Mouse (Mus musculus) layer of hippocampus, postnatal 25 days (tissue): ENCODE measurements around the gene Zfp36l2. TPM values are rescaled to one million over a fixed set of nuclear protein-coding genes. Genes with fewer than 3 reads are reported as not detected.
A peak's percentile ranks its signal among the peaks of the same experiment; 100 is the strongest.
"Not testable (repeated sequence)": the region's sequence is repeated elsewhere in the genome, so short reads cannot be mapped to it uniquely, and the experiment has no call there.

Experiments used
- DNase-seq, 2 experiments: peaks; one replicate each; pipeline ENCODE4 v3.0.0; 2022; ENCODE audit warnings: mixed read lengths in 2 of 2, low spot score in 1 of 2; ENCODE audit errors: extremely low spot score in 1 of 2
- total RNA-seq, 2 experiments: library from RNA; stranded (reverse); gene quantifications; 2 replicates each; pipeline ENCODE4 v1.2.3; 2021

Zfp36l2 gene
- total RNA-seq, 2 experiments from 2014 or later: 26.6 to 28.7 TPM

DNA sequence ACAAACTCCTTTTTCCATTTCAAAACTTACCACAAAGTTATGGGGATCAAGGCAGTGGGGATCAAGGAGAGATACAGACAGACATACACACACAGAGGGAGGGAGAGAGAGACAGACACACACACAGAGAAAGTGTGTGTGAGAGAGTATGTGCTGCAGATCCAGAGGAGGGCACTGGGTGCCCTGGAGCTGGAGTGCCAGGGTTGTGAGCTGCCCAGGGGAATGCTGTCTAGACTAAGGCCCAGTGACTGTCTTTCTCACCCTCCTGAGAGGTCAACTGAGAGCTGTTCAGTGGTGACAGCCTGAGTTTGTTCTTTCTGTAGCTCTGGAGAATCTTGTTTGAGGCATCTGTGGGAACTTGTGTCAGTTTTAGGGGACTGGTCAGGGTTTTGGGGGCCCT is 8.6 kb upstream of the Zfp36l2 start:
- DNase-seq: no peak

GRCm38 (mm10) chr17:84195835-84196234 is 8.1 kb upstream of the Zfp36l2 start:
- DNase-seq: no peak

GRCm38 (mm10) chr17:84195003-84195395 is 7.3 kb upstream of the Zfp36l2 start:
- DNase-seq: no peak

DNA sequence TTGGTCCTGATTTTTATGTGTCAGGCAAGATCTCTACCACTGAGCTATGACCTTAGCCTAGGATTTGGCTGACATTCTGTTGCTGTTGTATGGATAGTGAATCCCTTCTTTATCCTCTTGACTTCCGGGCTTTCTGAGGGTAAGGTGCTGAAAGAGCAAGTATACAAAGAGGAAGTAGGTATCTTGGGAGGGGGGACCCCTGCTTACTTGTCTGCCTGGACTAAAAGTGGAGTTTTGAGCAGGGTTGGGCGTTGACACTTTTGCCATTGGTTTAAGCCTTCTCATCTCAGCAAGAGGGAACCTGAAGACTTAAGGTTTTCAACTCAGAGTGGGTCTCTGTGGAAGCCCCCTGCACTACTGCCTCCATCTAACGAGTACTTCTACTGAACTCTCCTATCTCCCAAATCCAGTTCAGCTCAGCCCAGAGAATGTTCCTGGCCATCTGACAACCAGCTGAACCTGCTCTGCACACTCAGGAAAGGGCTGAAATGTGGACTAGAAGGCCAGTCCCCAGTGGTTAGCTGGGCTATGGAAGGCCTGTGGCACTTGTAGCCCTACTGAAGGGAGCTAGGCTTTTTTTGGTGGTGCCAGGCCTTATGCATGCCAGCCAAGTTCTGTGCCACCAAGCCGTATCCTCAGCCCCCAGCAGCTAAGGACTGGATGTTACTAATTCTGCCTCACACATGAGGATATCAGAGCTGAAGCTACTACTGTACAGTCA is 6.7 kb upstream of the Zfp36l2 start:
- DNase-seq: no peak

GRCm38 (mm10) chr17:84193411-84193810 is 5.7 kb upstream of the Zfp36l2 start:
- DNase-seq: no peak

- no peak for DNase-seq
Observed at GRCm38 (mm10) chr17:84191946-84192345, 4.2 kb upstream of the Zfp36l2 start.

DNA sequence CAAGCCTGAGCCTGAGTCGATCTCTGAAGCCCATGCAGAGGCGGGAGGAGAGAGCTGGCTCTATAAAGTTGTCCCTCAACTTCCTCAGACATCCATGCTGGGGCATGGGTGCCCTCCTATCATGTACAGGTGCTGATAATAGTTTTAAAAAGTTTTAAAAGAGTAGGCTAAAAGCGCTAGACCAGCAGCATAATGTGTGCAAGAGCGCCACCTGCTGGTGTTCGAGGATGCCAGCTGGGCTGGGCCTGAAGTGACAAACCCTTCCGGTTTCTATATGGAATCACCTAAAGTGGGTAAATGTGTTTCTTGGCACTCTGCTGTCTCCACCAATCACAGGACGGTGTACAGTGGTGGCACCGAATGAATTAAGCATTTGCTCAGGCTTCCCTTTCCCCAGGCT is 3.1 kb upstream of the Zfp36l2 start:
- DNase-seq: peak; percentile 68 to 97

DNA sequence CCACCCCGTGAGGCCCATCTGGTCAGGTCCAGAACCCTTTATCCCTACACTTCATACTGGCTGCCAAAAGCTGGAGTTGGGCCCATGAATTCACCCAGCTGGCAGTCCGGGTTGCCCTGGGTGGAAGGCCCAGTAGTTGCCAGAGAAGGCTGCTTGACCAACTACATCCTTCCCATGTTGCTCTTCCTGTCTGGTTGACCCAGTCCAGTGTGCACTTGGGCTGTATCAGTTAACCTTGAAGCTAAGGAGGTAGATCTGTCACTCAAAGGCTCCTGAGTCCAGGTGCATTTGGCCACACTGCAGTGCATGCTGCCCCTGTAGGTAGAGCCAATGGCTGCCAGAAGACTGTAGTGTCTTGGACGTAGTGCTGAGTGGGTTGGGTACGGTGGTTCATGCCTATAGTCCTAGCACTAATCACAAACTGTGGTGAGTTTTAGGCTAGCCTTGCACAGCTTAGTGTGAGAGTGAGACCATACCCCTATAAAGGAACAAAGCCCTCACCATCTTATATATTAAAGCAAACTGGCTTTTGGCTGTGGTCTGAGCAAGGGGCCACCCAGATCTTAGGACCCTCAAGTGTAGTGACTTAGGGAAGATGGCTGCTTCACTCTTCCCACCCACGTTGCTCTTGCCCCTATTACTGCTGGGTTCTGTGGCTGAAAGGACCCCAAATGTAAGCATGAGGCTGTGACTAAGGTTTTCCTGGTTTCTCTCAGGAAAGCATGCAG is 1.5 kb upstream of the Zfp36l2 start:
- DNase-seq: no peak

GRCm38 (mm10) chr17:84188374-84188961 is 721 bp upstream of the Zfp36l2 start:
- peak; percentile 47 to 59 for DNase-seq

DNA sequence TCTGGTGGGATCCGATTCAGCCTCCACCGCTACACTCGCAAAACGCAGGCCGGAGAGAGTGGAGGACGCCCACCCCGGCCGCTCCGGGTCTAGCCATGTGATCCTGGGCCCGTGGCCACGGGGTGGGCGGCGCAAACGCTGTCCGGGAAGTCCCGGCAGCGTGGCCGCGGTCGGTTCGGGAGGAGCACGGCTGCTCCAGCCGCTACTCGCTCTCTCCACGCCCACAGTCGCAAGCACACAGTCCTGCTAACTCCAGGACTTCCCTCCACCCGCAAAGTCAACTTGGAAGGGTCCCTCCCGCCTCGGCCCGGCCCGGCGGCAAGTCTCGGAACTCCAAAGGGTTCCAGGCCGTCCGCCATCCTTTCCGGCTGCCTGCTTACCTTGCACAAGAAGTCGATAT is 483 bp downstream of the Zfp36l2 start:
- not testable (repeated sequence) for DNase-seq

DNA sequence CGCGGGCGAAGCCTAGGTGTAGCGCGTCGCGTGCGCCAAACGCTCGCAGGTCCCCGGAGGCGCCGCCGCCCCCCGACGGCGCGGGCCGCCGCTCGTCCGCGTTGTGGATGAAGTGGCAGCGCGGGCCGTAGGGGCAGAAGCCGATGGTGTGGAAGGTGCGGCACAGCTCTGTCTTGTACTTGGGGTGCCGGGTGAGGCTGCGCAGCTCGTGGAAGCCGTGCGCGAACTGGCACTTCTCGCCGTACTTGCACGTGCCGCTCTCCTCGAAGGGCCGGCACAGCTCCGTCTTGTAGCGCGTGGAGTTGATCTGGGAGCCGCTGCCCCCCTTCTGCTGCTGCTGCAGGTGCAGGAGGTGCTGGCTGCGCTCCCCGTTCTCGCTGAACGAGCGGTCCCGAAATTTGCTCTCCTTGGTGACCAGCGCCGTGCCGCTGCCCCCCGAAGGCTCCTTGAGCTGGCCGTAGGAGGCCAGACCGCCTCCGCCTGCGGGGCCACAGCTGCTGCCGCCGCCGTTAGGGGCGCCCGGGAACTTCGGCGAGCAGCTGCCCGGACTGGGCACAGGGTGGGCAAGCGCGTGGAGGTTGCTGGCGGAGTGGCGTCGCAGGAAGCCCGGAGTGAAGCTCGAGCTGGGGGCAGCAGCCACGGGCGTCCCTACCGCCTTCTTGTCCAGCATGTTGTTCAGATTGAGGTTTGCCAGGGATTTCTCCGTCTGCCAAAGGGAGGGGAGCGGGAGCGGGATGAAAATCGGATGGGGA is 1.1 kb downstream of the Zfp36l2 start:
- no peak for DNase-seq

- DNase-seq: peak in 1 of 2 experiments; percentile 55
Observed at GRCm38 (mm10) chr17:84185581-84186450, 1.9 kb downstream of the Zfp36l2 start.

- no peak for DNase-seq
Observed at GRCm38 (mm10) chr17:84185011-84185411, 2.7 kb downstream of the Zfp36l2 start.

DNA sequence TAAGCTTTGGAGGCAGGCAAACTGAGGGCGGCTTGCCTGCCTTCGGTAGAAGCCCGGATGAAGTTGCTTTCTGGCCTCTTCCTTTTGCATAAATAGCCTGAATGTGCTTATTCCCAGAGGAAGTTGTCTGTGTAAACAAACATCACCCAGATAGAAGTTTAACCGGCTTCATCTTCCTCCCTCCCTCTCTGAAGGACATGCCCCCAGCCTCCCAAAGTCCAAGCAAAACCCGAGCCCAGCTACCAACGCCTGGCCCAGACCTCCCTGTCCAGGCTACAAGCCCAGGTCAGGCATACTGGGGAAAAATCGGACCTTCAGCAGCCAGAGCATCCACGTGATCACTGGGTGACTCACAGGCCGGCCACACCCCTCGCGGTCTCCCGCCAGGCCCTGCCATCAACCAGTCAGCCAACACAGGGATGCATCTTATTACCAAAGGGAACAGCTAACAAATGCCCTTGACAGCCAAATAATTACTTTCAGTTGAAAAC is 4.4 kb downstream of the Zfp36l2 start:
- peak in 1 of 2 experiments; percentile 35 for DNase-seq

- DNase-seq: no peak
Observed at GRCm38 (mm10) chr17:84182311-84183271, 5.2 kb downstream of the Zfp36l2 start.

- DNase-seq: no peak
Observed at GRCm38 (mm10) chr17:84181502-84182310, 6.0 kb downstream of the Zfp36l2 start.

DNA sequence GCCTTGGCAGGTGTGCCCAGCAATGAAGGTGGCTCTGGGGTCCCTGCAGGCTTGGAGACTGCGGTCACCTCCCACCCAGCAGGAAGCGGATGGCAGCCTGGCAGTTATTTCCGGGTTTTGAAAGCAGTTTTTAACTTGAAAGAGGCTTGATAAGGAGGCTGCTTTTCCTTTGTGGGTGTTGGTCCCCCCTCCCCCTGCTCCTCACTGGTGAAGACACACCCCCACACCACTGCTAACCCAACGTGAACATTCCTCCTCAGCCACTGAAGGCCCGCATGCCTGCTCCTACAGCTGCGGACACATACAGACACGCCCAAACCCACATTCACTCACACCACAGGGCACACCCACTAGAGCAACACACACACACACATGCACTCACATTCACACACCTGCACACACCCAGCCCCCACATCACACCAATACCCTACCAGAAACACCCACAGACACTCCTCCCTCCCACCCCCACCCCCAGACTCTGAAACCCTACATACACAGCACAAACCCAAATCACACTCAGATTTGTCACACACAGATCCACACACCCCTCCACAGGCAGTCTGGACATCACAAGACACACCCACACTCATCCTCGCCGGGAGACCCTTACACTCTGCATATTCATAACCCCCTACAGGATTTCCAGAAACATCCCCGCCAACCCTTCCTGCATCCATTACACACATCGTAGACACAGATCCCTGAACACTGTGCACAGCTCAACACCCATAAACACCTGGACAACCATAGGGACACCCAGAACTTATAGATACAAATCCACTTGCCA is 6.8 kb downstream of the Zfp36l2 start:
- no peak for DNase-seq
